In genomic region chr4:142014659-142015608, GRCm38 (mm10) we compare ENCODE assay signal across 8 mouse cellular contexts. TPM values are rescaled to one million over a fixed set of nuclear protein-coding genes. Genes with fewer than 3 reads are reported as not detected.
DNase-seq lines count a peak whose midpoint lies in the region; ATAC-seq lines count a peak whose summit lies in the region.

Fhad1 (minus strand) TSS chr4:142015082.

- no peaks in the 10 kb centered on the region for H3K27me3 ChIP-seq in intestine, embryonic 16.5 days (replicated peaks; ENCODE audit: control insufficient read depth, insufficient read depth, low read length)
- peaks cover 33% of the 10 kb centered on the region for H3K27me3 ChIP-seq in limb, embryonic 13.5 days
- peaks cover 54% of the 10 kb centered on the region for H3K27me3 ChIP-seq in midbrain, embryonic 12.5 days

- ATAC-seq in intestine, embryonic 16.5 days: peak; percentile 92
- ATAC-seq in limb, embryonic 13.5 days (ENCODE audit: low FRiP score, low read depth): peak; percentile 83
- ATAC-seq in midbrain, embryonic 12.5 days (ENCODE audit: low FRiP score, low read depth): peak; percentile 84

- whole genome bisulfite sequencing in intestine, embryonic 16.5 days: 2% methylated on average over 43 of the region's 46 CpGs
- 3% methylated on average over 42 of the region's 46 CpGs for WGBS in limb, embryonic 13.5 days
- WGBS in midbrain, embryonic 12.5 days: under 1% methylated on average over 36 of the region's 46 CpGs

- H3K9ac ChIP-seq in intestine, embryonic 16.5 days (ENCODE audit: low read depth, low read length): peak within 1 kb of the TSS; percentile 61
- peak within 1 kb of the TSS; percentile 35; the same call in 1 of the 2 replicates for H3K9ac ChIP-seq in limb, embryonic 13.5 days
- H3K9ac ChIP-seq in midbrain, embryonic 12.5 days (replicated peaks): peak within 1 kb of the TSS; percentile 43

- H3K36me3 ChIP-seq in intestine, embryonic 16.5 days (ENCODE audit: control insufficient read depth, insufficient read depth, low read length): no peaks in the 10 kb centered on the region
- no peaks in the 10 kb centered on the region for H3K36me3 ChIP-seq in limb, embryonic 13.5 days
- no peaks in the 10 kb centered on the region for H3K36me3 ChIP-seq in midbrain, embryonic 12.5 days

- peaks cover 15% of the 10 kb centered on the region for H3K4me1 ChIP-seq in intestine, embryonic 16.5 days (ENCODE audit: control insufficient read depth, insufficient read depth, low read length)
- H3K4me1 ChIP-seq in limb, embryonic 13.5 days: peaks cover 27% of the 10 kb centered on the region
- peaks cover 18% of the 10 kb centered on the region for H3K4me1 ChIP-seq in midbrain, embryonic 12.5 days

- DNase-seq in adrenal gland, postnatal 14 days: peak; percentile 84
- DNase-seq in embryo, embryonic 9.5 days (ENCODE audit: extremely low spot score): peak; percentile 84
- peak; percentile 96 for DNase-seq in heart, adult 11 months
- DNase-seq in skeletal muscle tissue, adult 2 months (ENCODE audit: low read depth, low spot score): peak; percentile 34
- DNase-seq in yolk sac, embryonic 10.5 days (ENCODE audit: low spot score): peak; percentile 84

- no peaks in the 10 kb centered on the region for H3K9me3 ChIP-seq in intestine, embryonic 16.5 days (ENCODE audit: control insufficient read depth, low read length)
- H3K9me3 ChIP-seq in limb, embryonic 13.5 days: no peaks in the 10 kb centered on the region
- H3K9me3 ChIP-seq in midbrain, embryonic 12.5 days: no peaks in the 10 kb centered on the region

- peak within 1 kb of the TSS; percentile 49 for H3K4me3 ChIP-seq in intestine, embryonic 16.5 days (ENCODE audit: low read length)
- H3K4me3 ChIP-seq in limb, embryonic 13.5 days: peak within 1 kb of the TSS; percentile 46
- H3K4me3 ChIP-seq in midbrain, embryonic 12.5 days: peak within 1 kb of the TSS; percentile 45

- peak within 1 kb of the TSS; percentile 63 for H3K4me2 ChIP-seq in intestine, embryonic 16.5 days (ENCODE audit: low read depth, low read length)
- H3K4me2 ChIP-seq in limb, embryonic 13.5 days (replicated peaks): peak within 1 kb of the TSS; percentile 82
- H3K4me2 ChIP-seq in midbrain, embryonic 12.5 days (replicated peaks): peak within 1 kb of the TSS; percentile 77

- peak within 1 kb of the TSS; percentile 42; the same call in 1 of the 2 replicates for H3K27ac ChIP-seq in intestine, embryonic 16.5 days (ENCODE audit: low read length)
- H3K27ac ChIP-seq in limb, embryonic 13.5 days: no peak within 1 kb of the TSS
- no peak within 1 kb of the TSS for H3K27ac ChIP-seq in midbrain, embryonic 12.5 days (replicated peaks)

RNA-seq across cellular contexts. Expression of gene Fhad1, which starts in this region (rescaled TPM):
- total RNA-seq in adrenal gland, postnatal 14 days (2021): 0.74 and 1.7 TPM in 2 replicates
- polyA plus RNA-seq in intestine, embryonic 16.5 days (2015; fragmentation: Nextera tagmentation; extraction: Ambion mirVana): 1.4 and 2.3 TPM in 2 replicates
- 2.4 and 3.7 TPM in 2 replicates for polyA plus RNA-seq in limb, embryonic 13.5 days (2015; fragmentation: Nextera tagmentation; extraction: Ambion mirVana)
- 1.9 and 2.7 TPM in 2 replicates for polyA plus RNA-seq in midbrain, embryonic 12.5 days (2016; fragmentation: Nextera tagmentation; extraction: Ambion mirVana)

Comparison
In these comparisons a context has a peak if more than half of its experiments do, and no peak if none do; other contexts are left out.
1. DNase-seq: peak in every context shown above with its lines; median percentile 96 in heart, adult 11 months; 84 in adrenal gland, postnatal 14 days; 84 in embryo, embryonic 9.5 days; 84 in yolk sac, embryonic 10.5 days; 34 in skeletal muscle tissue, adult 2 months.